Mouse (Mus musculus) heart, adult 2 months (tissue): ENCODE data around the gene Gusb. TPM values are rescaled to one million over a fixed set of nuclear protein-coding genes. Genes with fewer than 3 reads are reported as not detected.
A peak's percentile ranks its signal among the peaks of the same experiment; 100 is the strongest.
"Not testable (repeated sequence)": the region's sequence is repeated elsewhere in the genome, so short reads cannot be mapped to it uniquely, and the experiment has no call there.

Experiments
- DNase-seq, 2 experiments: peaks; one replicate each; pipeline ENCODE4 v3.0.0; 2021
- H3K27ac ChIP-seq: fragments of 200-600 bp; 2 replicates; pipeline ENCODE4 v1.8.1; 2022
- H3K27me3 ChIP-seq: fragments of 200-500 bp; 2 replicates; pipeline ENCODE4 v1.6.1; 2012; ENCODE audit warnings: mild to moderate bottlenecking, low read length, inconsistent platforms, mixed read lengths; ENCODE audit not compliant: control insufficient read depth, insufficient read depth
- H3K36me3 ChIP-seq: fragments of 200-500 bp; 2 replicates; pipeline ENCODE4 v1.6.1; 2012; ENCODE audit warnings: low read length, inconsistent platforms; ENCODE audit not compliant: control insufficient read depth, insufficient read depth
- H3K4me1 ChIP-seq: fragments of 200-500 bp; 2 replicates; pipeline ENCODE4 v1.6.1; 2011; ENCODE audit warnings: low read length; ENCODE audit not compliant: control insufficient read depth, insufficient read depth
- H3K4me3 ChIP-seq: fragments of 200-600 bp; 2 replicates; pipeline ENCODE4 v1.8.1; 2022
- H3K79me2 ChIP-seq: fragments of 200-500 bp; replicated peaks from 2 replicates; pipeline ENCODE4 v1.6.1; 2012; ENCODE audit warnings: mild to moderate bottlenecking, inconsistent platforms, low read length, moderate library complexity, mixed read lengths; ENCODE audit not compliant: control insufficient read depth, insufficient read depth
- H3K9ac ChIP-seq: fragments of 200-500 bp; 2 replicates; pipeline ENCODE4 v1.6.1; 2012; ENCODE audit warnings: low read depth, mild to moderate bottlenecking, control low read depth, inconsistent platforms, low read length, mixed read lengths
- CTCF ChIP-seq: fragments of 200-600 bp; IDR thresholded peaks from 2 replicates; pipeline ENCODE4 v1.8.1; 2022; ENCODE audit warnings: antibody characterized with exemption, mild to moderate bottlenecking, moderate library complexity
- EP300 ChIP-seq: fragments of 200-500 bp; IDR thresholded peaks from 2 replicates; pipeline ENCODE4 v1.6.1; 2011; ENCODE audit warnings: low read depth, low read length, control low read depth; ENCODE audit not compliant: insufficient read depth
- POLR2A ChIP-seq: fragments of 200-500 bp; IDR thresholded peaks from 2 replicates; pipeline ENCODE4 v1.6.1; 2011; ENCODE audit warnings: mild to moderate bottlenecking, low read depth, low read length, control low read depth; ENCODE audit not compliant: insufficient read depth
- WGBS: fragments of 180-500 bp; shearing (Covaris S2); methylation state at CpG from one replicate; pipeline ENCODE4 v1.1.7; 2018; 5-methylcytosine and 5-hydroxymethylcytosine counted together
- intact Hi-C: fragments of 180-260 bp; cut with DNase I; formaldehyde crosslinking; loops from one replicate; pipeline ENCODE4 v1.15.1; 2025
- polyA plus RNA-seq: library from polyadenylated mRNA; depleted of rRNA; stranded (reverse); fragments of >200 nt; gene quantifications from 2 replicates; pipeline ENCODE4 v1.2.3, GENCODE M21; 2012
- total RNA-seq, 2 experiments: library from RNA; stranded (reverse); gene quantifications; 2 replicates each; pipeline ENCODE4 v1.2.3; 2021

Gene Gusb
- total and polyA plus RNA-seq, 3 experiments = 12.8 to 17.9 (median 13.0) TPM

DNA sequence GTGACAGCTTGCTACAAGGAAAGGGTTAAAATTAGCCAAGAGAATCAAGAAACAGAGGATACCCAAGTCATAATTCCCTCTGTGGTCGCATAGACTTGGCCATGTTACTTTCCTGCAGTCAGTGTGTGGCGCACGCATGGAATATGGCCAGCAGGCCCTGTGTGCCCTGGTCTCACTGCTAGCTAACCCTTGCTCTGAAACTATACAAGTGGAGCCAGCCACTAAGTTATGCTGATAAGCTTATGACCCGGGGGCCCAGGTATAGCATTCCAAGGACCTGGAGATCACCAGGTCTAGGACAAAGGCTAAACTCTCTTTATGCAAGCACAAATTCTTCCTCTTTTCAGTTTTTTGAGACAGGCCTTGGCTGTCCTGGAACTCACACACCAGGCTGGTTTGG is 37.9 kb upstream of the Gusb start:
- intact Hi-C loops = loop anchor here (5.0 kb wide), 1 partner anchor 37 kb away; no protein-coding TSS in a partner anchor
- H3K36me3 ChIP-seq = no peaks in the 10 kb centered on the region
- no peaks in the 10 kb centered on the region for H3K79me2 ChIP-seq
- TF ChIP-seq CTCF = no peak
- no peak for TF ChIP-seq POLR2A
- TF ChIP-seq EP300 = no peak
- no peak overlapping the region for H3K4me3 ChIP-seq
- H3K27me3 ChIP-seq = no peaks in the 10 kb centered on the region
- no peak overlapping the region for H3K9ac ChIP-seq
- H3K4me1 ChIP-seq = no peaks in the 10 kb centered on the region; the same call in 1 of the 2 replicates
- 95% methylated on average over 4 of the region's 4 CpGs for WGBS
- DNase-seq = no peak
- no peak overlapping the region for H3K27ac ChIP-seq

DNA sequence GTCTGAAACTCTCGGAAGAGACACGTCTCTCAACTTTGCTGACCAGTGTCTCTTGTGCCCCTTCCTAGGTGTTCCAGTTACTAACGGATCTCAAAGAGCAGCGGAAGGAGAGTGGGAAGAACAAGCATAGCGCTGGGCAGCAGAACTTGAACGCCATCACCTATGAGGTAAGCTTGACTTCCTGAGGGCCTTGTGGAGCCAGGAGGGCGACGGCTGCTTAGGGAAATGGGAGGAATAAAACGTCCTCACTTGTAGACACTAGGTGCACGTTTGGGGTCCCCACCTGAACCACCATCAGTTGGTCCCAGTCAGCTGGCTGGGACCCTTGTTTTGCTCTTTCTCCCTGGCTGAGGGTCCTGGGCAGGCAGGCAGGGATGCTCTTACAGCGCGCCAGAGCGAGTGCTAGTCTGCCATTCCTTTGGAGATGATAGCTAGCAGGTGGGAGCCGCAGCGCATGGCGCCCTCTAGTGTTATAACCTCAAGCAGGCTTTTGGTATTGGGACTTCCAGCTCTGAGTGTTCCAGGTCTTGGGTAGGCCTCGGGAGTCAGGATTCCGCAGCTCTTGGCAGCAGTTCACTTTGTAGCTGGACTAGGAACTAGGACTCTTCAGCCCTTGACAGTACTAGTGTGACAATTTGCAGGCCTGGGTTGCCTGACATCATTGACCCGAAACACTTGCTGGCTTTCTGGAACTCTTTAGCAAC is 35.1 kb upstream of the Gusb start:
- no peak overlapping the region for H3K9ac ChIP-seq
- no peak overlapping the region for H3K27ac ChIP-seq
- TF ChIP-seq EP300 (0 out of 2 replicates have a peak, but pooled peaks have one; percentile 41), POLR2A (no peak), CTCF (peak; percentile 89)
- H3K36me3 ChIP-seq = no peaks in the 10 kb centered on the region
- H3K79me2 ChIP-seq = no peaks in the 10 kb centered on the region; the same call in 1 of the 2 replicates
- H3K4me1 ChIP-seq = no peaks in the 10 kb centered on the region
- intact Hi-C loops = loop anchor here (1.0 to 2.0 kb wide), 2 partner anchors 15 to 35 kb away; partner anchors contain the start of gene Gusb
- WGBS = 55% methylated on average over 19 of the region's 19 CpGs
- H3K27me3 ChIP-seq = no peaks in the 10 kb centered on the region
- peak; percentile 69 to 80 for DNase-seq
- no peak overlapping the region for H3K4me3 ChIP-seq

DNA sequence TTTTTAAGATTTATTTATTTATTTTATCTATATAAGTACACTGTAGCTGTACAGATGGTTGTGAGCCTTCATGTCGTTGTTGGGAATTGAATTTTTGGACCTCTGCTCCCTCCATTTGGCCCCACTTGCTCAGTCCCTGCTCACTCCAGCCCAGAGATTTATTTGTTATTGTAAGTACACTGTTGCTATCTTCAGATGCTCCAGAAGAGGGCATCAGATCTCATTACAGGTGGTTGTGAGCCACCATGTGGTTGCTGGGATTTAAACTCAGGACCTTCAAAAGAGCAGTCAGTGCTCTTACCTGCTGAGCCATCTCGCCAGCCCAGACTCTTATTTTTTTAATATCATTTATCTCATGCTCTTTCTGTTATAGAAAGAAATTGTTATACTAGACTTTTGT is 33.5 kb upstream of the Gusb start:
- H3K27me3 ChIP-seq, H3K9ac ChIP-seq, DNase-seq, H3K79me2 ChIP-seq, H3K27ac ChIP-seq, H3K4me3 ChIP-seq, intact Hi-C loops, H3K36me3 ChIP-seq, H3K4me1 ChIP-seq: not testable (repeated sequence)
- 77% methylated on average over 2 of the region's 2 CpGs for WGBS
- TF ChIP-seq CTCF = peak; percentile 47

GRCm38 (mm10) chr5:130033869-130034268 is 31.0 kb upstream of the Gusb start:
- Histone ChIP-seq H3K36me3 (no peaks in the 10 kb centered on the region), H3K4me1 (no peaks in the 10 kb centered on the region), H3K27me3 (no peaks in the 10 kb centered on the region), H3K9ac (no peak overlapping the region), H3K27ac (no peak overlapping the region), H3K4me3 (no peak overlapping the region), H3K79me2 (no peaks in the 10 kb centered on the region; the same call in 1 of the 2 replicates)
- no peak for DNase-seq
- intact Hi-C loops = no loop called here
- WGBS = 83% methylated on average over 2 of the region's 2 CpGs
- no peak for TF ChIP-seq EP300
- TF ChIP-seq CTCF = no peak
- no peak for TF ChIP-seq POLR2A

GRCm38 (mm10) chr5:130031410-130032390 is 28.9 kb upstream of the Gusb start:
- WGBS = 91% methylated on average over 19 of the region's 19 CpGs
- H3K27me3 ChIP-seq = no peaks in the 10 kb centered on the region
- H3K4me1 ChIP-seq = no peaks in the 10 kb centered on the region
- no peak overlapping the region for H3K27ac ChIP-seq
- TF ChIP-seq CTCF (no peak), POLR2A (no peak), EP300 (no peak)
- H3K9ac ChIP-seq = no peak overlapping the region
- H3K36me3 ChIP-seq = no peaks in the 10 kb centered on the region
- intact Hi-C loops = no loop called here
- no peaks in the 10 kb centered on the region; the same call in 1 of the 2 replicates for H3K79me2 ChIP-seq
- H3K4me3 ChIP-seq = no peak overlapping the region
- DNase-seq = no peak
